Mouse (Mus musculus) stomach, embryonic 16.5 days (tissue): Measurements from ENCODE around the gene Chd9. TPM values are rescaled to one million over a fixed set of nuclear protein-coding genes. Genes with fewer than 3 reads are reported as not detected.

Source experiments
- ATAC-seq: fragments of 200-750 bp; cut with Nextera tagmentation; 2 replicates; pipeline ENCODE4 v1.8.0; 2017; ENCODE audit warnings: moderate number of reproducible peaks, moderate TSS enrichment; ENCODE audit not compliant: insufficient read depth, low FRiP score
- H3K27ac ChIP-seq: fragments of 300-500 bp; sonication (generic); 2 replicates; pipeline ENCODE4 v1.5.1; 2014; ENCODE audit warnings: low read length
- H3K27me3 ChIP-seq: fragments of 300-500 bp; sonication (generic); 2 replicates; pipeline ENCODE4 v1.6.1; 2014; ENCODE audit warnings: low read length, control low read depth, mixed read lengths; ENCODE audit not compliant: control insufficient read depth, insufficient read depth
- H3K36me3 ChIP-seq: fragments of 300-500 bp; sonication (generic); 2 replicates; pipeline ENCODE4 v1.6.1; 2014; ENCODE audit warnings: low read length; ENCODE audit not compliant: control insufficient read depth, insufficient read depth
- H3K4me1 ChIP-seq: fragments of 300-500 bp; sonication (generic); 2 replicates; pipeline ENCODE4 v1.6.1; 2014; ENCODE audit warnings: low read length, control low read depth, mixed read lengths; ENCODE audit not compliant: control insufficient read depth, insufficient read depth
- H3K4me2 ChIP-seq: fragments of 300-500 bp; sonication (generic); 2 replicates; pipeline ENCODE4 v1.6.1; 2014; ENCODE audit warnings: low read depth, low read length, mixed read lengths
- H3K4me3 ChIP-seq: fragments of 300-500 bp; sonication (generic); replicated peaks from 2 replicates; pipeline ENCODE4 v1.5.1; 2014; ENCODE audit warnings: mild to moderate bottlenecking, low read length
- H3K9ac ChIP-seq: fragments of 300-500 bp; sonication (generic); 2 replicates; pipeline ENCODE4 v1.6.1; 2014; ENCODE audit warnings: low read length
- H3K9me3 ChIP-seq: fragments of 300-500 bp; sonication (generic); replicated peaks from 2 replicates; pipeline ENCODE4 v1.6.1; 2016; ENCODE audit warnings: low read length, control low read depth; ENCODE audit not compliant: control insufficient read depth
- WGBS: fragments of 180-500 bp; shearing (Covaris S2); extraction: QIAGEN DNeasy Blood & Tissue Kit; methylation state at CpG from one replicate; pipeline ENCODE4 v1.1.7; 2014; 5-methylcytosine and 5-hydroxymethylcytosine counted together
- polyA plus RNA-seq: library from polyadenylated mRNA; unstranded; fragments of >200 nt; fragmentation: Nextera tagmentation; extraction: Ambion mirVana; gene quantifications from 2 replicates; pipeline ENCODE4 v1.2.1, GENCODE M21; 2015

Chd9 gene
- polyA plus RNA-seq, 1 experiment from 2014 or later: 239 TPM

- peaks cover 26% of the 10 kb centered on the region; the same call in 1 of the 2 replicates for H3K36me3 ChIP-seq
- no peak overlapping the region for H3K4me3 ChIP-seq
- WGBS: 78% methylated on average over 6 of the region's 6 CpGs
- H3K9me3 ChIP-seq: no peaks in the 10 kb centered on the region
- no peak overlapping the region for H3K4me2 ChIP-seq
- H3K27me3 ChIP-seq: no peaks in the 10 kb centered on the region
- no peak for ATAC-seq
- H3K27ac ChIP-seq: no peak overlapping the region
- no peaks in the 10 kb centered on the region for H3K4me1 ChIP-seq
- no peak overlapping the region for H3K9ac ChIP-seq
Observed at GRCm38 (mm10) chr8:91036905-91037304, 208.8 kb downstream of the Chd9 start.

- ATAC-seq: no peak
- Histone ChIP-seq H3K27ac (no peak overlapping the region), H3K9me3 (no peaks in the 10 kb centered on the region), H3K4me3 (no peak overlapping the region), H3K36me3 (peaks cover 35% of the 10 kb centered on the region), H3K9ac (no peak overlapping the region), H3K4me1 (no peaks in the 10 kb centered on the region), H3K27me3 (no peaks in the 10 kb centered on the region), H3K4me2 (no peak overlapping the region)
- 92% methylated on average over 1 of the region's 1 CpGs for whole genome bisulfite sequencing
Observed at GRCm38 (mm10) chr8:91038637-91039036, 210.5 kb downstream of the Chd9 start.

- WGBS: 56% methylated on average over 4 of the region's 4 CpGs
- no peak overlapping the region for H3K4me2 ChIP-seq
- H3K9ac ChIP-seq: no peak overlapping the region
- H3K4me1 ChIP-seq: peaks cover 3% of the 10 kb centered on the region
- peak overlapping the region; percentile 42; the same call in 1 of the 2 replicates for H3K27ac ChIP-seq
- ATAC-seq: peak; percentile 58; the same call in 1 of the 2 replicates
- H3K4me3 ChIP-seq: no peak overlapping the region
- H3K36me3 ChIP-seq: peaks cover 31% of the 10 kb centered on the region
- no peaks in the 10 kb centered on the region for H3K9me3 ChIP-seq
- H3K27me3 ChIP-seq: no peaks in the 10 kb centered on the region
Observed at GRCm38 (mm10) chr8:91046370-91046769, 218.2 kb downstream of the Chd9 start.

- Histone ChIP-seq H3K27me3 (no peaks in the 10 kb centered on the region), H3K27ac (no peak overlapping the region), H3K9me3 (no peaks in the 10 kb centered on the region), H3K36me3 (peaks cover 18% of the 10 kb centered on the region; the same call in 1 of the 2 replicates), H3K4me2 (no peak overlapping the region), H3K4me3 (no peak overlapping the region), H3K4me1 (peaks cover 3% of the 10 kb centered on the region), H3K9ac (no peak overlapping the region)
- WGBS: 34% methylated on average over 8 of the region's 8 CpGs
- no peak for ATAC-seq
Observed at GRCm38 (mm10) chr8:91051037-91051436, 222.9 kb downstream of the Chd9 start.

GRCm38 (mm10) chr8:91054418-91054817, 226.3 kb downstream of the Chd9 start:
- no peak overlapping the region for H3K4me3 ChIP-seq
- no peaks in the 10 kb centered on the region for H3K9me3 ChIP-seq
- no peak overlapping the region for H3K4me2 ChIP-seq
- 79% methylated on average over 4 of the region's 4 CpGs for WGBS
- ATAC-seq: no peak
- no peaks in the 10 kb centered on the region for H3K27me3 ChIP-seq
- peaks cover 3% of the 10 kb centered on the region for H3K4me1 ChIP-seq
- H3K36me3 ChIP-seq: peaks cover 18% of the 10 kb centered on the region; the same call in 1 of the 2 replicates
- no peak overlapping the region for H3K9ac ChIP-seq
- no peak overlapping the region for H3K27ac ChIP-seq

GRCm38 (mm10) chr8:91056848-91057247, 228.7 kb downstream of the Chd9 start:
- Histone ChIP-seq H3K27me3 (no peaks in the 10 kb centered on the region), H3K9me3 (no peaks in the 10 kb centered on the region), H3K27ac (no peak overlapping the region), H3K4me3 (no peak overlapping the region), H3K4me1 (no peaks in the 10 kb centered on the region), H3K36me3 (peaks cover 4% of the 10 kb centered on the region; the same call in 1 of the 2 replicates), H3K4me2 (no peak overlapping the region), H3K9ac (no peak overlapping the region)
- no peak for ATAC-seq
- WGBS: 34% methylated on average over 3 of the region's 3 CpGs

GRCm38 (mm10) chr8:91059086-91059578, 231.0 kb downstream of the Chd9 start:
- Histone ChIP-seq H3K4me2 (no peak overlapping the region), H3K4me1 (no peaks in the 10 kb centered on the region), H3K9me3 (no peaks in the 10 kb centered on the region), H3K4me3 (no peak overlapping the region), H3K27ac (no peak overlapping the region), H3K36me3 (no peaks in the 10 kb centered on the region), H3K27me3 (no peaks in the 10 kb centered on the region), H3K9ac (no peak overlapping the region)
- no peak for ATAC-seq

- Histone ChIP-seq H3K36me3 (no peaks in the 10 kb centered on the region), H3K9ac (no peak overlapping the region), H3K9me3 (no peaks in the 10 kb centered on the region), H3K27ac (no peak overlapping the region), H3K27me3 (no peaks in the 10 kb centered on the region), H3K4me3 (no peak overlapping the region), H3K4me1 (no peaks in the 10 kb centered on the region), H3K4me2 (no peak overlapping the region)
- WGBS: 79% methylated on average over 7 of the region's 7 CpGs
- no peak for ATAC-seq
Observed at GRCm38 (mm10) chr8:91059884-91060510, 231.8 kb downstream of the Chd9 start.

GRCm38 (mm10) chr8:91060555-91061471, 232.7 kb downstream of the Chd9 start:
- no peaks in the 10 kb centered on the region for H3K27me3 ChIP-seq
- ATAC-seq: no peak
- no peaks in the 10 kb centered on the region for H3K9me3 ChIP-seq
- H3K4me3 ChIP-seq: no peak overlapping the region
- H3K27ac ChIP-seq: no peak overlapping the region
- H3K36me3 ChIP-seq: no peaks in the 10 kb centered on the region
- no peaks in the 10 kb centered on the region for H3K4me1 ChIP-seq
- WGBS: 74% methylated on average over 19 of the region's 19 CpGs
- H3K4me2 ChIP-seq: no peak overlapping the region
- no peak overlapping the region for H3K9ac ChIP-seq
